In genomic region chr12:45970472-45970871, GRCm38 (mm10) we compare ENCODE assay signal across 26 mouse cellular contexts.
DNase-seq lines count a peak whose midpoint lies in the region; ATAC-seq lines count a peak whose summit lies in the region.
"Had no signal": no experiment of that assay in that cellular context is flagged by ENCODE, and none has a peak within 500 bp of the region (broad histone marks: within the 10 kb centered on the region; RNA-seq: fewer than 3 reads in every experiment).

No protein-coding gene starts in this region.

- H3K27me3 ChIP-seq in midbrain, embryonic 11.5 days (ENCODE audit: control insufficient read depth, insufficient read depth, low read length) = no peaks in the 10 kb centered on the region
- no peaks in the 10 kb centered on the region for H3K27me3 ChIP-seq in midbrain, embryonic 10.5 days (ENCODE audit: low read depth, poor library complexity, severe bottlenecking)
- no peaks in the 10 kb centered on the region for H3K27me3 ChIP-seq in midbrain, embryonic 13.5 days
- H3K27me3 ChIP-seq: embryonic facial prominence, embryonic 12.5 days; limb, embryonic 12.5 days; liver, embryonic 15.5 days; neural tube, embryonic 12.5 days had no signal

- WGBS in midbrain, embryonic 11.5 days = 68% methylated on average over 2 of the region's 2 CpGs
- WGBS in midbrain, embryonic 10.5 days = 73% methylated on average over 2 of the region's 2 CpGs
- WGBS in midbrain, embryonic 13.5 days = 38% methylated on average over 2 of the region's 2 CpGs

- peak; percentile 64; the same call in 1 of the 2 replicates for ATAC-seq in frontal cortex, adult (ENCODE audit: low TSS enrichment)
- no peak for ATAC-seq in midbrain, embryonic 11.5 days (ENCODE audit: low FRiP score)
- ATAC-seq in midbrain, embryonic 13.5 days = peak; percentile 30; the same call in 1 of the 2 replicates
- ATAC-seq: CD4-positive, CD25-positive, alpha-beta regulatory T cell, adult 4 months had no signal

- no peak for DNase-seq in frontal cortex, adult 2 months (ENCODE audit: extremely low spot score in 1 of 2, low spot score in 1 of 2)
- DNase-seq in midbrain, embryonic 11.5 days (ENCODE audit: low spot score, missing footprints) = peak; percentile 45
- no peak for DNase-seq in midbrain, embryonic 10.5 days (ENCODE audit: low spot score)
- peak; percentile 6 for DNase-seq in telencephalon, adult 2 months (ENCODE audit: low read depth, low spot score)
- no peak for DNase-seq in retina, embryonic 14.5 days (ENCODE audit: low spot score)
- DNase-seq in layer of hippocampus, adult 9-10 months (ENCODE audit: low spot score) = no peak
- DNase-seq: adrenal gland, postnatal 36 days; cerebellum, adult 11 months; cerebellum, adult 9-10 months; cerebellum, postnatal 36 days; gastrocnemius, postnatal 14 days; heart, postnatal 14 days; kidney, adult 11 months; kidney, postnatal 14 days; lung, embryonic 14.5 days; lung, postnatal 14 days; right cerebral cortex, postnatal 4 days had no signal

- no peak overlapping the region for H3K27ac ChIP-seq in midbrain, embryonic 11.5 days (ENCODE audit: low read depth, low read length)
- no peak overlapping the region for H3K27ac ChIP-seq in midbrain, embryonic 10.5 days (replicated peaks)
- H3K27ac ChIP-seq in midbrain, embryonic 13.5 days = no peak overlapping the region
- H3K27ac ChIP-seq: embryonic facial prominence, embryonic 12.5 days; left cerebral cortex, adult 2 months; limb, embryonic 12.5 days; liver, embryonic 15.5 days; neural tube, embryonic 12.5 days had no signal

- no peak overlapping the region for H3K9ac ChIP-seq in midbrain, embryonic 11.5 days (ENCODE audit: low read length)
- H3K9ac ChIP-seq in midbrain, embryonic 13.5 days (replicated peaks) = no peak overlapping the region
- H3K9ac ChIP-seq: embryonic facial prominence, embryonic 12.5 days; limb, embryonic 12.5 days; liver, embryonic 15.5 days; lung, embryonic 14.5 days; neural tube, embryonic 12.5 days had no signal

- H3K4me2 ChIP-seq in midbrain, embryonic 11.5 days = no peak overlapping the region
- no peak overlapping the region for H3K4me2 ChIP-seq in midbrain, embryonic 13.5 days (replicated peaks)
- H3K4me2 ChIP-seq: embryonic facial prominence, embryonic 12.5 days; limb, embryonic 12.5 days; liver, embryonic 15.5 days; lung, embryonic 14.5 days; neural tube, embryonic 12.5 days had no signal

- H3K4me3 ChIP-seq in midbrain, embryonic 11.5 days (ENCODE audit: low read depth, low read length) = no peak overlapping the region
- no peak overlapping the region for H3K4me3 ChIP-seq in midbrain, embryonic 10.5 days
- no peak overlapping the region for H3K4me3 ChIP-seq in midbrain, embryonic 13.5 days (replicated peaks)
- H3K4me3 ChIP-seq: embryonic facial prominence, embryonic 12.5 days; left cerebral cortex, adult 2 months; limb, embryonic 12.5 days; liver, embryonic 15.5 days; myocyte; neural tube, embryonic 12.5 days had no signal

- no peaks in the 10 kb centered on the region for H3K9me3 ChIP-seq in midbrain, embryonic 11.5 days (ENCODE audit: control insufficient read depth, low read length)
- H3K9me3 ChIP-seq in midbrain, embryonic 10.5 days (replicated peaks) = no peaks in the 10 kb centered on the region
- H3K9me3 ChIP-seq in midbrain, embryonic 13.5 days = no peaks in the 10 kb centered on the region
- H3K9me3 ChIP-seq: embryonic facial prominence, embryonic 12.5 days; limb, embryonic 12.5 days; liver, embryonic 15.5 days; neural tube, embryonic 12.5 days had no signal

- no peaks in the 10 kb centered on the region for H3K36me3 ChIP-seq in midbrain, embryonic 11.5 days (ENCODE audit: control insufficient read depth, insufficient read depth, low read length)
- no peaks in the 10 kb centered on the region for H3K36me3 ChIP-seq in midbrain, embryonic 10.5 days
- H3K36me3 ChIP-seq in midbrain, embryonic 13.5 days = no peaks in the 10 kb centered on the region
- H3K36me3 ChIP-seq: embryonic facial prominence, embryonic 12.5 days; limb, embryonic 12.5 days; liver, embryonic 15.5 days; neural tube, embryonic 12.5 days had no signal

- no peaks in the 10 kb centered on the region; the same call in 1 of the 2 replicates for H3K4me1 ChIP-seq in midbrain, embryonic 11.5 days (ENCODE audit: control insufficient read depth, insufficient read depth, low read length)
- H3K4me1 ChIP-seq in midbrain, embryonic 10.5 days = peaks cover 6% of the 10 kb centered on the region; the same call in 1 of the 2 replicates
- peaks cover 6% of the 10 kb centered on the region; the same call in 1 of the 2 replicates for H3K4me1 ChIP-seq in midbrain, embryonic 13.5 days (replicated peaks)
- H3K4me1 ChIP-seq: embryonic facial prominence, embryonic 12.5 days; limb, embryonic 12.5 days; liver, embryonic 15.5 days; neural tube, embryonic 12.5 days had no signal

Comparison
In these comparisons a context has a peak if more than half of its experiments do, and no peak if none do; other contexts are left out.
1. DNase-seq: peak in midbrain, embryonic 11.5 days (single experiment) and telencephalon, adult 2 months (single experiment); none in frontal cortex, adult 2 months (0 of 2), midbrain, embryonic 10.5 days (single experiment), retina, embryonic 14.5 days (single experiment) and layer of hippocampus, adult 9-10 months (single experiment).